24 mouse cellular contexts compared by ENCODE assay signal in genomic region chr6:91161506-91162235, GRCm38 (mm10). TPM values are rescaled to one million over a fixed set of nuclear protein-coding genes. Genes with fewer than 3 reads are reported as not detected.
A peak's percentile ranks its signal among the peaks of the same experiment; 100 is the strongest.
DNase-seq lines count a peak whose midpoint lies in the region; ATAC-seq and TF ChIP-seq lines count a peak whose summit lies in the region.
"Had no signal": no experiment of that assay in that cellular context is flagged by ENCODE, and none has a peak within 500 bp of the region (broad histone marks: within the 10 kb centered on the region; RNA-seq: fewer than 3 reads in every experiment).

No protein-coding gene starts in this region.

- TF ChIP-seq CTCF in stomach, postnatal 0 days (IDR thresholded peaks at IDR 0.05; ENCODE audit: low read depth) = no peak

- ATAC-seq in forebrain, embryonic 13.5 days = no peak
- ATAC-seq in forebrain, embryonic 12.5 days (ENCODE audit: low FRiP score) = no peak
- no peak for ATAC-seq in midbrain, embryonic 11.5 days (ENCODE audit: low FRiP score)
- no peak for ATAC-seq in liver, embryonic 12.5 days
- ATAC-seq in stomach, postnatal 0 days (ENCODE audit: low FRiP score, low TSS enrichment) = 0 out of 2 replicates have a peak, but pooled peaks have one; percentile 3
- ATAC-seq: midbrain, embryonic 16.5 days; Patski had no signal

- DNase-seq in midbrain, embryonic 10.5 days (ENCODE audit: low spot score) = no peak
- no peak for DNase-seq in midbrain, embryonic 11.5 days (ENCODE audit: low spot score, missing footprints)
- no peak for DNase-seq in stomach, postnatal 0 days (ENCODE audit: low spot score)
- DNase-seq in left cerebral cortex, adult 8-10 months (ENCODE audit: low spot score in 2 of 2) = no peak
- DNase-seq: adrenal gland, postnatal 36 days; B cell, adult 2 months; cerebellum, adult 11 months; gastrocnemius, adult 2 months; heart, postnatal 4 days; kidney, postnatal 4 days; layer of hippocampus, adult 9-11 months; lung, postnatal 4 days; thymus, adult 18-20 months; thymus, postnatal 4 days had no signal

- H3K27me3 ChIP-seq in forebrain, embryonic 13.5 days = no peaks in the 10 kb centered on the region
- no peaks in the 10 kb centered on the region for H3K27me3 ChIP-seq in forebrain, embryonic 12.5 days
- peaks cover 8% of the 10 kb centered on the region for H3K27me3 ChIP-seq in midbrain, embryonic 10.5 days (ENCODE audit: low read depth, poor library complexity, severe bottlenecking)
- H3K27me3 ChIP-seq in midbrain, embryonic 11.5 days (ENCODE audit: control insufficient read depth, insufficient read depth, low read length) = no peaks in the 10 kb centered on the region
- H3K27me3 ChIP-seq in liver, embryonic 12.5 days (replicated peaks) = no peaks in the 10 kb centered on the region
- H3K27me3 ChIP-seq in stomach, postnatal 0 days (ENCODE audit: control insufficient read depth, insufficient read depth, low read length) = no peaks in the 10 kb centered on the region
- H3K27me3 ChIP-seq: embryonic facial prominence, embryonic 15.5 days; Patski; stomach, embryonic 15.5 days had no signal

- no peaks in the 10 kb centered on the region for H3K9me3 ChIP-seq in forebrain, embryonic 13.5 days (replicated peaks)
- H3K9me3 ChIP-seq in forebrain, embryonic 12.5 days = no peaks in the 10 kb centered on the region
- no peaks in the 10 kb centered on the region for H3K9me3 ChIP-seq in midbrain, embryonic 10.5 days (replicated peaks)
- no peaks in the 10 kb centered on the region for H3K9me3 ChIP-seq in midbrain, embryonic 11.5 days (ENCODE audit: control insufficient read depth, low read length)
- no peaks in the 10 kb centered on the region for H3K9me3 ChIP-seq in liver, embryonic 12.5 days (replicated peaks)
- H3K9me3 ChIP-seq in stomach, postnatal 0 days (ENCODE audit: control insufficient read depth, low read length) = no peaks in the 10 kb centered on the region
- H3K9me3 ChIP-seq: embryonic facial prominence, embryonic 15.5 days; G1E; stomach, embryonic 15.5 days had no signal

- H3K4me3 ChIP-seq in forebrain, embryonic 13.5 days = no peak overlapping the region
- no peak overlapping the region for H3K4me3 ChIP-seq in forebrain, embryonic 12.5 days (replicated peaks)
- no peak overlapping the region for H3K4me3 ChIP-seq in midbrain, embryonic 10.5 days
- no peak overlapping the region for H3K4me3 ChIP-seq in midbrain, embryonic 11.5 days (ENCODE audit: low read depth, low read length)
- no peak overlapping the region for H3K4me3 ChIP-seq in liver, embryonic 12.5 days
- no peak overlapping the region for H3K4me3 ChIP-seq in stomach, postnatal 0 days (ENCODE audit: low read depth, low read length)
- H3K4me3 ChIP-seq: embryonic facial prominence, embryonic 15.5 days; gastrocnemius, adult 2 months; myocyte; stomach, embryonic 15.5 days had no signal

- H3K9ac ChIP-seq in forebrain, embryonic 13.5 days = no peak overlapping the region
- H3K9ac ChIP-seq in forebrain, embryonic 12.5 days = no peak overlapping the region
- no peak overlapping the region for H3K9ac ChIP-seq in midbrain, embryonic 11.5 days (ENCODE audit: low read length)
- peak overlapping the region; percentile 71 for H3K9ac ChIP-seq in liver, embryonic 12.5 days
- no peak overlapping the region for H3K9ac ChIP-seq in stomach, postnatal 0 days (ENCODE audit: low read length)
- H3K9ac ChIP-seq: embryonic facial prominence, embryonic 15.5 days; stomach, embryonic 15.5 days had no signal

- H3K4me2 ChIP-seq in forebrain, embryonic 13.5 days = no peak overlapping the region
- H3K4me2 ChIP-seq in forebrain, embryonic 12.5 days = no peak overlapping the region
- no peak overlapping the region for H3K4me2 ChIP-seq in midbrain, embryonic 11.5 days
- 0 out of 2 replicates have a peak overlapping the region, but pooled peaks have one; percentile 64 for H3K4me2 ChIP-seq in liver, embryonic 12.5 days
- no peak overlapping the region for H3K4me2 ChIP-seq in stomach, postnatal 0 days (replicated peaks; ENCODE audit: low read depth)
- H3K4me2 ChIP-seq: embryonic facial prominence, embryonic 15.5 days; stomach, embryonic 15.5 days had no signal

- no peak for TF ChIP-seq EP300 in stomach, postnatal 0 days (optimal IDR thresholded peaks at IDR 0.05)

- H3K27ac ChIP-seq in forebrain, embryonic 13.5 days = peak overlapping the region; percentile 31
- H3K27ac ChIP-seq in forebrain, embryonic 12.5 days = no peak overlapping the region
- H3K27ac ChIP-seq in midbrain, embryonic 10.5 days (replicated peaks) = peak overlapping the region; percentile 10; the same call in 1 of the 2 replicates
- H3K27ac ChIP-seq in midbrain, embryonic 11.5 days (ENCODE audit: low read depth, low read length) = no peak overlapping the region
- H3K27ac ChIP-seq in liver, embryonic 12.5 days = peak overlapping the region; percentile 99
- no peak overlapping the region for H3K27ac ChIP-seq in stomach, postnatal 0 days (replicated peaks)
- H3K27ac ChIP-seq: gastrocnemius, adult 2 months; stomach, embryonic 15.5 days had no signal

- peaks cover 51% of the 10 kb centered on the region for H3K4me1 ChIP-seq in forebrain, embryonic 13.5 days
- peaks cover 48% of the 10 kb centered on the region for H3K4me1 ChIP-seq in forebrain, embryonic 12.5 days
- H3K4me1 ChIP-seq in midbrain, embryonic 10.5 days = peaks cover 59% of the 10 kb centered on the region
- H3K4me1 ChIP-seq in midbrain, embryonic 11.5 days (ENCODE audit: control insufficient read depth, insufficient read depth, low read length) = peaks cover 17% of the 10 kb centered on the region
- peaks cover 100% of the 10 kb centered on the region for H3K4me1 ChIP-seq in liver, embryonic 12.5 days
- H3K4me1 ChIP-seq in stomach, postnatal 0 days (replicated peaks; ENCODE audit: control insufficient read depth, insufficient read depth) = no peaks in the 10 kb centered on the region

- 0 out of 2 replicates have a peak, but pooled peaks cover 5% of the 10 kb centered on the region for H3K36me3 ChIP-seq in forebrain, embryonic 13.5 days (ENCODE audit: poor library complexity, severe bottlenecking)
- peaks cover 16% of the 10 kb centered on the region; the same call in 1 of the 2 replicates for H3K36me3 ChIP-seq in forebrain, embryonic 12.5 days (replicated peaks)
- peaks cover 9% of the 10 kb centered on the region; the same call in 1 of the 2 replicates for H3K36me3 ChIP-seq in midbrain, embryonic 10.5 days
- H3K36me3 ChIP-seq in midbrain, embryonic 11.5 days (ENCODE audit: control insufficient read depth, insufficient read depth, low read length) = no peaks in the 10 kb centered on the region
- H3K36me3 ChIP-seq in liver, embryonic 12.5 days = peaks cover 38% of the 10 kb centered on the region
- H3K36me3 ChIP-seq in stomach, postnatal 0 days (ENCODE audit: control insufficient read depth, insufficient read depth, low read length) = no peaks in the 10 kb centered on the region
- H3K36me3 ChIP-seq: G1E had no signal

- WGBS in forebrain, embryonic 13.5 days = 81% methylated on average over 6 of the region's 6 CpGs
- WGBS in forebrain, embryonic 12.5 days = 74% methylated on average over 6 of the region's 6 CpGs
- 84% methylated on average over 6 of the region's 6 CpGs for WGBS in midbrain, embryonic 10.5 days
- WGBS in midbrain, embryonic 11.5 days = 82% methylated on average over 6 of the region's 6 CpGs
- 65% methylated on average over 6 of the region's 6 CpGs for WGBS in liver, embryonic 12.5 days (ENCODE audit: insufficient replicate concordance)
- 77% methylated on average over 6 of the region's 6 CpGs for WGBS in stomach, postnatal 0 days

RNA-seq across cellular contexts. Expression of gene Hdac11, which starts 5.2 kb away (rescaled TPM):
- polyA plus RNA-seq in forebrain, embryonic 13.5 days (2015; fragmentation: Nextera tagmentation; extraction: Ambion mirVana) = 15.3 and 21.0 TPM in 2 replicates
- 16.3 and 18.0 TPM in 2 replicates for polyA plus RNA-seq in forebrain, embryonic 12.5 days (2016; fragmentation: Nextera tagmentation; extraction: Ambion mirVana)
- polyA plus RNA-seq in midbrain, embryonic 10.5 days (2016; fragmentation: Nextera tagmentation; extraction: Ambion mirVana) = 9.4 and 12.0 TPM in 2 replicates
- polyA plus RNA-seq in midbrain, embryonic 11.5 days (2014; fragmentation: Nextera tagmentation; extraction: Ambion mirVana) = 12.8 and 13.0 TPM in 2 replicates
- 6.0 and 7.5 TPM in 2 replicates for polyA plus RNA-seq in liver, embryonic 12.5 days (2016; fragmentation: Nextera tagmentation; extraction: Ambion mirVana)
- 6.5 and 7.1 TPM in 2 replicates for polyA plus RNA-seq in stomach, postnatal 0 days (2015; fragmentation: Nextera tagmentation; extraction: Ambion mirVana)
- total RNA-seq in left cerebral cortex, adult 8-10 months (2022) = 100 to 1,000 TPM; 185 to 200 (median 195) TPM

RNA-seq across cellular contexts. Expression of gene Nup210, which starts 45.0 kb away (rescaled TPM):
- 17.1 and 23.7 TPM in 2 replicates for polyA plus RNA-seq in forebrain, embryonic 13.5 days (2015; fragmentation: Nextera tagmentation; extraction: Ambion mirVana)
- 32.7 and 37.9 TPM in 2 replicates for polyA plus RNA-seq in forebrain, embryonic 12.5 days (2016; fragmentation: Nextera tagmentation; extraction: Ambion mirVana)
- polyA plus RNA-seq in midbrain, embryonic 10.5 days (2016; fragmentation: Nextera tagmentation; extraction: Ambion mirVana) = 26.2 and 29.7 TPM in 2 replicates
- 13.9 and 15.8 TPM in 2 replicates for polyA plus RNA-seq in midbrain, embryonic 11.5 days (2014; fragmentation: Nextera tagmentation; extraction: Ambion mirVana)
- polyA plus RNA-seq in liver, embryonic 12.5 days (2016; fragmentation: Nextera tagmentation; extraction: Ambion mirVana) = 54.0 and 55.6 TPM in 2 replicates
- 2.2 and 2.4 TPM in 2 replicates for polyA plus RNA-seq in stomach, postnatal 0 days (2015; fragmentation: Nextera tagmentation; extraction: Ambion mirVana)
- total RNA-seq in left cerebral cortex, adult 8-10 months (2022) = 10 to 100 TPM; 24.6 to 28.2 (median 26.7) TPM

RNA-seq across cellular contexts. Expression of gene Fbln2, which starts 50.6 kb away (rescaled TPM):
- 8.5 and 12.2 TPM in 2 replicates for polyA plus RNA-seq in forebrain, embryonic 13.5 days (2015; fragmentation: Nextera tagmentation; extraction: Ambion mirVana)
- 39.4 and 45.6 TPM in 2 replicates for polyA plus RNA-seq in forebrain, embryonic 12.5 days (2016; fragmentation: Nextera tagmentation; extraction: Ambion mirVana)
- 24.2 and 31.5 TPM in 2 replicates for polyA plus RNA-seq in midbrain, embryonic 10.5 days (2016; fragmentation: Nextera tagmentation; extraction: Ambion mirVana)
- polyA plus RNA-seq in midbrain, embryonic 11.5 days (2014; fragmentation: Nextera tagmentation; extraction: Ambion mirVana) = 21.9 TPM in 2 replicates
- polyA plus RNA-seq in liver, embryonic 12.5 days (2016; fragmentation: Nextera tagmentation; extraction: Ambion mirVana) = 15.9 and 17.0 TPM in 2 replicates
- polyA plus RNA-seq in stomach, postnatal 0 days (2015; fragmentation: Nextera tagmentation; extraction: Ambion mirVana) = 29.5 and 32.1 TPM in 2 replicates
- 1 to 10 TPM; 6.8 to 8.3 (median 7.3) TPM for total RNA-seq in left cerebral cortex, adult 8-10 months (2022)
- total RNA-seq: megakaryocyte-erythroid progenitor cell, adult 5-6 weeks had no signal
- polyA plus RNA-seq: G1E had no signal

Comparison
In these comparisons a context has a peak if more than half of its experiments do, and no peak if none do; other contexts are left out.
1. H3K27ac ChIP-seq: peak in forebrain, embryonic 13.5 days (single experiment), midbrain, embryonic 10.5 days (single experiment) and liver, embryonic 12.5 days (single experiment); none in forebrain, embryonic 12.5 days (single experiment), midbrain, embryonic 11.5 days (single experiment) and stomach, postnatal 0 days (single experiment).